Mouse (Mus musculus): ENCODE results near the gene Dlgap4. TPM values are rescaled to one million over a fixed set of nuclear protein-coding genes. Genes with fewer than 3 reads are reported as not detected.

Dlgap4 gene
- total and polyA plus RNA-seq, 3 experiments: 12.4 to 38.5 (median 12.7) TPM

- Histone ChIP-seq H3K36me3 (replicated peaks in 1 of 2; ENCODE audit: control insufficient read depth in 1 of 2, insufficient read depth in 1 of 2, low read length in 1 of 2) (no peaks in the 10 kb centered on the region), H3K9ac (ENCODE audit: insufficient read depth, low read depth) (no peak overlapping the region), H3K4me2 (ENCODE audit: insufficient read depth, low read depth, poor library complexity, severe bottlenecking) (no peak overlapping the region), H3K27me3 (replicated peaks) (peaks cover 82% of the 10 kb centered on the region), H3K4me1 (ENCODE audit: control insufficient read depth in 1 of 2, insufficient read depth in 2 of 2) (no peaks in the 10 kb centered on the region), H3K9me3 (replicated peaks; ENCODE audit: low read length) (peaks cover 13% of the 10 kb centered on the region), H3K27ac (ENCODE audit: insufficient read depth, low read depth) (no peak overlapping the region), H3K4me3 (replicated peaks in 1 of 3; ENCODE audit: low read depth in 2 of 3, low read length in 2 of 3, poor library complexity in 1 of 3) (no peak overlapping the region), H3K79me2 (replicated peaks; ENCODE audit: control insufficient read depth, extremely low read depth, insufficient read depth, poor library complexity, severe bottlenecking) (no peaks in the 10 kb centered on the region)
- DNase-seq (ENCODE audit: extremely low read depth): no peak
- in situ Hi-C loops (cut with MboI; ENCODE audit: low pct_ligation_motif_present, low pct_unique_long_range_greater_than_20kb, low sequenced_read_pairs): no loop called here
- dilution Hi-C loops (cut with MboI; ENCODE audit: extremely low pct_ligation_motif_present, extremely low pct_unique_long_range_greater_than_20kb, low sequenced_read_pairs): no loop called here
- TF ChIP-seq PAX5 (IDR thresholded peaks at IDR 0.05; ENCODE audit: low read length) (no peak), MAFK (IDR thresholded peaks at IDR 0.05; ENCODE audit: insufficient replicate concordance, low read length) (no peak), ELF1 (IDR thresholded peaks at IDR 0.05; ENCODE audit: low read depth, low read length) (no peak), CHD1 (IDR thresholded peaks at IDR 0.05; ENCODE audit: low read depth, low read length) (no peak), SMC3 (IDR thresholded peaks at IDR 0.05; ENCODE audit: low read depth, low read length) (no peak)
Observed at GRCm38 (mm10) chr2:156626544-156626943, 13.0 kb downstream of the Dlgap4 start.

GRCm38 (mm10) chr2:156627917-156628316 lies 14.4 kb downstream of the Dlgap4 start:
- H3K4me1 ChIP-seq (ENCODE audit: control insufficient read depth in 1 of 2, insufficient read depth in 2 of 2): no peaks in the 10 kb centered on the region
- no peaks in the 10 kb centered on the region for H3K36me3 ChIP-seq (replicated peaks in 1 of 2; ENCODE audit: control insufficient read depth in 1 of 2, insufficient read depth in 1 of 2, low read length in 1 of 2)

GRCm38 (mm10) chr2:156630288-156630687 lies 16.8 kb downstream of the Dlgap4 start:
- dilution Hi-C loops (cut with MboI; ENCODE audit: extremely low pct_ligation_motif_present, extremely low pct_unique_long_range_greater_than_20kb, low sequenced_read_pairs) (no loop called here), in situ Hi-C loops (cut with MboI; ENCODE audit: low pct_ligation_motif_present, low pct_unique_long_range_greater_than_20kb, low sequenced_read_pairs) (no loop called here)
- Histone ChIP-seq H3K27ac (ENCODE audit: insufficient read depth, low read depth) (no peak overlapping the region), H3K4me2 (ENCODE audit: insufficient read depth, low read depth, poor library complexity, severe bottlenecking) (no peak overlapping the region), H3K79me2 (replicated peaks; ENCODE audit: control insufficient read depth, extremely low read depth, insufficient read depth, poor library complexity, severe bottlenecking) (no peaks in the 10 kb centered on the region), H3K27me3 (replicated peaks) (peaks cover 77% of the 10 kb centered on the region), H3K4me1 (ENCODE audit: control insufficient read depth in 1 of 2, insufficient read depth in 2 of 2) (peaks cover 6 to 7% of the 10 kb centered on the region in 2 experiments; a peak in 1 of 4 replicates), H3K36me3 (replicated peaks in 1 of 2; ENCODE audit: control insufficient read depth in 1 of 2, insufficient read depth in 1 of 2, low read length in 1 of 2) (no peaks in the 10 kb centered on the region), H3K9ac (ENCODE audit: insufficient read depth, low read depth) (no peak overlapping the region), H3K4me3 (replicated peaks in 1 of 3; ENCODE audit: low read depth in 2 of 3, low read length in 2 of 3, poor library complexity in 1 of 3) (no peak overlapping the region), H3K9me3 (replicated peaks; ENCODE audit: low read length) (peaks cover 13% of the 10 kb centered on the region)
- peak; percentile 2 for DNase-seq (ENCODE audit: extremely low read depth)
- TF ChIP-seq ZNF384 (IDR thresholded peaks at IDR 0.05; ENCODE audit: low read depth, low read length) (peak; percentile 69), CTCF (conservative IDR thresholded peaks at IDR 0.05 in 1 of 2, IDR thresholded peaks at IDR 0.05 in 1 of 2; ENCODE audit: low read depth in 2 of 2, low read length in 2 of 2) (peak; percentile 7 to 46; a peak in 2 of 4 replicates), RAD21 (IDR thresholded peaks at IDR 0.05; ENCODE audit: low read depth, low read length) (peak; percentile 9), ZKSCAN1 (IDR thresholded peaks at IDR 0.05; ENCODE audit: borderline replicate concordance, low read depth, low read length) (no peak), POLR2AphosphoS2 (IDR thresholded peaks at IDR 0.05; ENCODE audit: low read depth, low read length) (no peak), SIN3A (IDR thresholded peaks at IDR 0.05; ENCODE audit: low read length) (no peak), TCF12 (IDR thresholded peaks at IDR 0.05; ENCODE audit: low read depth, low read length) (no peak), SMC3 (IDR thresholded peaks at IDR 0.05; ENCODE audit: low read depth, low read length) (peak; percentile 21; the same call in 1 of the 2 replicates), MYC (IDR thresholded peaks at IDR 0.05; ENCODE audit: low read depth, low read length) (no peak), ELF1 (IDR thresholded peaks at IDR 0.05; ENCODE audit: low read depth, low read length) (no peak), ETS1 (conservative IDR thresholded peaks at IDR 0.05; ENCODE audit: low read depth, low read length) (no peak)

More at GRCm38 (mm10) chr2:156627917-156628316, 14.4 kb downstream of the Dlgap4 start:
- dilution Hi-C loops (cut with MboI; ENCODE audit: extremely low pct_ligation_motif_present, extremely low pct_unique_long_range_greater_than_20kb, low sequenced_read_pairs): no loop called here
- TF ChIP-seq POLR2A (IDR thresholded peaks at IDR 0.05; ENCODE audit: low read depth, low read length) (no peak), PAX5 (IDR thresholded peaks at IDR 0.05; ENCODE audit: low read length) (no peak), USF2 (conservative IDR thresholded peaks at IDR 0.05; ENCODE audit: low read depth, low read length) (no peak), ZMIZ1 (IDR thresholded peaks at IDR 0.05; ENCODE audit: low read depth, low read length) (no peak), RCOR1 (conservative IDR thresholded peaks at IDR 0.05; ENCODE audit: low read depth, low read length) (no peak), ZC3H11A (IDR thresholded peaks at IDR 0.05; ENCODE audit: low read depth, low read length) (no peak), E2F4 (IDR thresholded peaks at IDR 0.05; ENCODE audit: insufficient replicate concordance, low read depth, low read length) (no peak), UBTF (IDR thresholded peaks at IDR 0.05; ENCODE audit: low read depth, low read length) (no peak), TCF12 (IDR thresholded peaks at IDR 0.05; ENCODE audit: low read depth, low read length) (no peak), CTCF (conservative IDR thresholded peaks at IDR 0.05 in 1 of 2, IDR thresholded peaks at IDR 0.05 in 1 of 2; ENCODE audit: low read depth in 2 of 2, low read length in 2 of 2) (no peak), HCFC1 (IDR thresholded peaks at IDR 0.05; ENCODE audit: low read depth, low read length) (no peak), MAX (IDR thresholded peaks at IDR 0.05; ENCODE audit: low read length) (no peak), MEF2A (IDR thresholded peaks at IDR 0.05; ENCODE audit: borderline replicate concordance, low read depth, low read length) (no peak), EP300 (IDR thresholded peaks at IDR 0.05; ENCODE audit: low read length) (no peak), TBP (conservative IDR thresholded peaks at IDR 0.05; ENCODE audit: low read depth, low read length) (no peak), ZKSCAN1 (IDR thresholded peaks at IDR 0.05; ENCODE audit: borderline replicate concordance, low read depth, low read length) (no peak), NELFE (IDR thresholded peaks at IDR 0.05; ENCODE audit: low read depth, low read length) (no peak)
- Histone ChIP-seq H3K9me3 (replicated peaks; ENCODE audit: low read length) (peaks cover 13% of the 10 kb centered on the region), H3K79me2 (replicated peaks; ENCODE audit: control insufficient read depth, extremely low read depth, insufficient read depth, poor library complexity, severe bottlenecking) (no peaks in the 10 kb centered on the region), H3K4me3 (replicated peaks in 1 of 3; ENCODE audit: low read depth in 2 of 3, low read length in 2 of 3, poor library complexity in 1 of 3) (no peak overlapping the region), H3K4me2 (ENCODE audit: insufficient read depth, low read depth, poor library complexity, severe bottlenecking) (no peak overlapping the region), H3K27ac (ENCODE audit: insufficient read depth, low read depth) (no peak overlapping the region), H3K27me3 (replicated peaks) (peaks cover 79% of the 10 kb centered on the region), H3K9ac (ENCODE audit: insufficient read depth, low read depth) (no peak overlapping the region)
- no peak for DNase-seq (ENCODE audit: extremely low read depth)
- in situ Hi-C loops (cut with MboI; ENCODE audit: low pct_ligation_motif_present, low pct_unique_long_range_greater_than_20kb, low sequenced_read_pairs): no loop called here
